Mouse (Mus musculus) spleen, adult 2 months (tissue): ENCODE results near the gene Pole. TPM values are rescaled to one million over a fixed set of nuclear protein-coding genes. Genes with fewer than 3 reads are reported as not detected.

ENCODE experiments used
- DNase-seq, 2 experiments: peaks; one replicate each; pipeline versions ENCODE4 v3.0.0 to v3.0.0-alpha.2; 2012 to 2021; ENCODE audit warnings: low spot score in 2 of 2, low read depth in 1 of 2
- H3K27ac ChIP-seq: fragments of 200-500 bp; 2 replicates; pipeline ENCODE4 v1.5.1; 2012; ENCODE audit warnings: low read length, inconsistent platforms; ENCODE audit not compliant: insufficient read depth
- H3K27me3 ChIP-seq: fragments of 200-500 bp; 2 replicates; pipeline ENCODE4 v1.6.1; 2012; ENCODE audit warnings: mild to moderate bottlenecking, moderate library complexity, low read length, inconsistent platforms; ENCODE audit not compliant: control insufficient read depth, insufficient read depth
- H3K36me3 ChIP-seq: fragments of 200-500 bp; 2 replicates; pipeline ENCODE4 v1.6.1; 2012; ENCODE audit warnings: mild to moderate bottlenecking, low read length, inconsistent platforms; ENCODE audit not compliant: control insufficient read depth, insufficient read depth
- H3K4me1 ChIP-seq: fragments of 200-500 bp; 2 replicates; pipeline ENCODE4 v1.6.1; 2011; ENCODE audit warnings: inconsistent platforms; ENCODE audit not compliant: control insufficient read depth, insufficient read depth, insufficient read length
- H3K4me3 ChIP-seq: fragments of 200-500 bp; 2 replicates; pipeline ENCODE4 v1.5.1; 2011; ENCODE audit warnings: mild to moderate bottlenecking, inconsistent platforms; ENCODE audit not compliant: insufficient read depth, insufficient read length; ENCODE audit errors: extremely low read depth
- CTCF ChIP-seq: fragments of 200-500 bp; IDR thresholded peaks from 2 replicates; pipeline ENCODE4 v1.5.1; 2011; ENCODE audit warnings: mild to moderate bottlenecking, inconsistent platforms; ENCODE audit not compliant: insufficient read depth, insufficient read length, insufficient replicate concordance; ENCODE audit errors: extremely low read depth
- POLR2A ChIP-seq: fragments of 200-500 bp; IDR thresholded peaks from 2 replicates; pipeline ENCODE4 v1.6.1; 2011; ENCODE audit warnings: low read depth, low read length, inconsistent platforms
- WGBS: fragments of 180-500 bp; shearing (Covaris S2); methylation state at CpG from one replicate; pipeline ENCODE4 v1.1.7; 2018; 5-methylcytosine and 5-hydroxymethylcytosine counted together
- polyA plus RNA-seq: library from polyadenylated mRNA; depleted of rRNA; stranded (reverse); fragments of >200 nt; gene quantifications from 2 replicates; pipeline ENCODE4 v1.2.3, GENCODE M21; 2012

Gene Pole
- polyA plus RNA-seq, 1 experiment = 5.6 TPM

- Histone ChIP-seq H3K27ac (no peak overlapping the region), H3K27me3 (no peaks in the 10 kb centered on the region), H3K4me1 (peaks cover 6% of the 10 kb centered on the region), H3K4me3 (peak overlapping the region; percentile 48; the same call in 1 of the 2 replicates), H3K36me3 (no peaks in the 10 kb centered on the region)
- no peak for DNase-seq
- WGBS = 7% methylated on average over 28 of the region's 28 CpGs
- TF ChIP-seq POLR2A (no peak), CTCF (no peak)
Measured at GRCm38 (mm10) chr5:110362813-110363178, 76.7 kb downstream of the Pole start.

- Histone ChIP-seq H3K4me1 (peaks cover 6% of the 10 kb centered on the region), H3K36me3 (no peaks in the 10 kb centered on the region), H3K27ac (no peak overlapping the region), H3K27me3 (no peaks in the 10 kb centered on the region), H3K4me3 (peak overlapping the region; percentile 48; the same call in 1 of the 2 replicates)
- TF ChIP-seq CTCF (peak; percentile 17; the same call in 1 of the 2 replicates), POLR2A (no peak)
- DNase-seq = peak in 1 of 2 experiments; percentile 30
- WGBS = 12% methylated on average over 72 of the region's 72 CpGs
Measured at GRCm38 (mm10) chr5:110363179-110363821, 77.2 kb downstream of the Pole start.

- Histone ChIP-seq H3K27me3 (no peaks in the 10 kb centered on the region), H3K27ac (no peak overlapping the region), H3K4me3 (no peak overlapping the region), H3K4me1 (peaks cover 6% of the 10 kb centered on the region), H3K36me3 (peaks cover 4% of the 10 kb centered on the region; the same call in 1 of the 2 replicates)
- TF ChIP-seq POLR2A (no peak), CTCF (no peak)
- no peak for DNase-seq
- 68% methylated on average over 11 of the region's 11 CpGs for WGBS
Measured at GRCm38 (mm10) chr5:110363822-110364545, 77.9 kb downstream of the Pole start.

- H3K36me3 ChIP-seq = peaks cover 29% of the 10 kb centered on the region
- no peak for TF ChIP-seq POLR2A
- peak; percentile 60; the same call in 1 of the 2 replicates for TF ChIP-seq CTCF
Measured at GRCm38 (mm10) chr5:110376802-110377433, 90.8 kb downstream of the Pole start.

GRCm38 (mm10) chr5:110378181-110378583, 92.1 kb downstream of the Pole start:
- no peak for DNase-seq
- 91% methylated on average over 20 of the region's 20 CpGs for WGBS
- no peak overlapping the region for H3K4me3 ChIP-seq
- no peaks in the 10 kb centered on the region for H3K4me1 ChIP-seq
- no peak for TF ChIP-seq POLR2A
- TF ChIP-seq CTCF = no peak
- no peaks in the 10 kb centered on the region for H3K27me3 ChIP-seq
- no peak overlapping the region for H3K27ac ChIP-seq
- peaks cover 29% of the 10 kb centered on the region for H3K36me3 ChIP-seq

More at GRCm38 (mm10) chr5:110376802-110377433, 90.8 kb downstream of the Pole start:
- DNase-seq = peak in 1 of 2 experiments; percentile 62
- H3K27me3 ChIP-seq = no peaks in the 10 kb centered on the region
- 71% methylated on average over 8 of the region's 8 CpGs for WGBS
- no peaks in the 10 kb centered on the region for H3K4me1 ChIP-seq
- H3K4me3 ChIP-seq = no peak overlapping the region
- no peak overlapping the region for H3K27ac ChIP-seq

GRCm38 (mm10) chr5:110379086-110379485, 93.0 kb downstream of the Pole start:
- peaks cover 29% of the 10 kb centered on the region for H3K36me3 ChIP-seq
- H3K4me1 ChIP-seq = no peaks in the 10 kb centered on the region
- no peaks in the 10 kb centered on the region for H3K27me3 ChIP-seq
- no peak overlapping the region for H3K4me3 ChIP-seq
- no peak overlapping the region for H3K27ac ChIP-seq
- no peak for DNase-seq
- WGBS = 92% methylated on average over 15 of the region's 15 CpGs
- TF ChIP-seq POLR2A (no peak), CTCF (no peak)
